Mouse (Mus musculus): ENCODE measurements around the gene Maml2.

DNA sequence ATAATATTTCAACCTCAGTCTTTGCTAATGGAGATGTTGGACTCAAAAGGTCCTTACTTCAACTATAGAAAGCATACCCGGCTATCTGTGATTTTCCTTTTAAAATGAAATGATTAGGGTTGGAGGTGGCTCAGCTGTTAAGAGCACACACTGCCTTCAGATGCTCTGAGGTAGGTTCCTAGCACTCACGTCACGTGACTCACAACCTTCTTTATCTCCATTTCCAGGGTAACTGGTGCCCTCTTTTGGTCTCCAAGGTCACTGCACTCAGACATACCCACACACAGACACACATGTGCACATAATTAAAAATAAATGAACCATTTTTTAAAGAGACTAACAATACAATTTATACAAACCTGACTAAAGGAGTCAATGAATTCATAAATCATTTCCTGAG is 275.1 kb downstream of the Maml2 start:
- TF ChIP-seq CTCF (conservative IDR thresholded peaks at IDR 0.05; ENCODE audit: low read length) (peak; percentile 23), POU5F1 (IDR thresholded peaks at IDR 0.05; ENCODE audit: borderline replicate concordance, low read length) (no peak), NANOG (IDR thresholded peaks at IDR 0.05; ENCODE audit: borderline replicate concordance, low read length) (no peak)

Measured in E14TG2a.4 (cell line).